Mouse (Mus musculus): ENCODE results near the gene Rpl36-ps4.

Rpl36-ps4 gene

GRCm38 (mm10) chr17:87920677-87921076 lies at the start of gene Rpl36-ps4:
Gene Rpl36-ps4 (plus strand): TSS chr17:87920977.
- DNase-seq (ENCODE audit: low read depth, low spot score), result no peak

GRCm38 (mm10) chr17:87871461-87872126 lies 49.2 kb upstream of the Rpl36-ps4 start:
- DNase-seq (ENCODE audit: low read depth, low spot score), result no peak

- no peak for DNase-seq (ENCODE audit: low read depth, low spot score)
Measured at GRCm38 (mm10) chr17:87872286-87872685, 48.5 kb upstream of the Rpl36-ps4 start.

- DNase-seq (ENCODE audit: low read depth, low spot score), result no peak
Measured at GRCm38 (mm10) chr17:87873456-87873855, 47.3 kb upstream of the Rpl36-ps4 start.

- DNase-seq (ENCODE audit: low read depth, low spot score), result no peak
Measured at GRCm38 (mm10) chr17:87873943-87874342, 46.8 kb upstream of the Rpl36-ps4 start.

- DNase-seq (ENCODE audit: low read depth, low spot score), result no peak
Measured at GRCm38 (mm10) chr17:87875346-87875920, 45.3 kb upstream of the Rpl36-ps4 start.

GRCm38 (mm10) chr17:87876295-87877000 lies 44.3 kb upstream of the Rpl36-ps4 start:
- DNase-seq (ENCODE audit: low read depth, low spot score), result peak; percentile 45

- peak; percentile 91 for DNase-seq (ENCODE audit: low read depth, low spot score)
Measured at GRCm38 (mm10) chr17:87877207-87878073, 43.3 kb upstream of the Rpl36-ps4 start.

- no peak for DNase-seq (ENCODE audit: low read depth, low spot score)
Measured at GRCm38 (mm10) chr17:87878556-87879483, 42.0 kb upstream of the Rpl36-ps4 start.

GRCm38 (mm10) chr17:87879484-87880225 lies 41.1 kb upstream of the Rpl36-ps4 start:
- DNase-seq (ENCODE audit: low read depth, low spot score), result no peak

GRCm38 (mm10) chr17:87882594-87882993 lies 38.2 kb upstream of the Rpl36-ps4 start:
- DNase-seq (ENCODE audit: low read depth, low spot score), result peak; percentile 73

GRCm38 (mm10) chr17:87897175-87897574 lies 23.6 kb upstream of the Rpl36-ps4 start:
- no peak for DNase-seq (ENCODE audit: low read depth, low spot score)

- DNase-seq (ENCODE audit: low read depth, low spot score), result no peak
Measured at GRCm38 (mm10) chr17:87900677-87901076, 20.1 kb upstream of the Rpl36-ps4 start.

GRCm38 (mm10) chr17:87901163-87901562 lies 19.6 kb upstream of the Rpl36-ps4 start:
- DNase-seq (ENCODE audit: low read depth, low spot score), result no peak

- DNase-seq (ENCODE audit: low read depth, low spot score), result no peak
Measured at GRCm38 (mm10) chr17:87903213-87903612, 17.6 kb upstream of the Rpl36-ps4 start.

GRCm38 (mm10) chr17:87903725-87904124 lies 17.1 kb upstream of the Rpl36-ps4 start:
- DNase-seq (ENCODE audit: low read depth, low spot score), result no peak

- DNase-seq (ENCODE audit: low read depth, low spot score), result no peak
Measured at GRCm38 (mm10) chr17:87915386-87915785, 5.4 kb upstream of the Rpl36-ps4 start.

- no peak for DNase-seq (ENCODE audit: low read depth, low spot score)
Measured at GRCm38 (mm10) chr17:87918121-87918520, 2.7 kb upstream of the Rpl36-ps4 start.

- DNase-seq (ENCODE audit: low read depth, low spot score), result peak; percentile 92
Measured at GRCm38 (mm10) chr17:87934326-87934725, 13.5 kb downstream of the Rpl36-ps4 start.

- DNase-seq (ENCODE audit: low read depth, low spot score), result peak; percentile 91
Measured at GRCm38 (mm10) chr17:87934736-87935135, 14.0 kb downstream of the Rpl36-ps4 start.
